Mouse (Mus musculus) A20 (cell line): Measurements from ENCODE around the gene Snx11.
"Not testable (repeated sequence)": the region's sequence is repeated elsewhere in the genome, so short reads cannot be mapped to it uniquely, and the experiment has no call there.

Experiments
- DNase-seq: peaks from one replicate; pipeline ENCODE4 v3.0.0-alpha.2; 2011; ENCODE audit warnings: low read depth, low spot score

Gene Snx11

DNA sequence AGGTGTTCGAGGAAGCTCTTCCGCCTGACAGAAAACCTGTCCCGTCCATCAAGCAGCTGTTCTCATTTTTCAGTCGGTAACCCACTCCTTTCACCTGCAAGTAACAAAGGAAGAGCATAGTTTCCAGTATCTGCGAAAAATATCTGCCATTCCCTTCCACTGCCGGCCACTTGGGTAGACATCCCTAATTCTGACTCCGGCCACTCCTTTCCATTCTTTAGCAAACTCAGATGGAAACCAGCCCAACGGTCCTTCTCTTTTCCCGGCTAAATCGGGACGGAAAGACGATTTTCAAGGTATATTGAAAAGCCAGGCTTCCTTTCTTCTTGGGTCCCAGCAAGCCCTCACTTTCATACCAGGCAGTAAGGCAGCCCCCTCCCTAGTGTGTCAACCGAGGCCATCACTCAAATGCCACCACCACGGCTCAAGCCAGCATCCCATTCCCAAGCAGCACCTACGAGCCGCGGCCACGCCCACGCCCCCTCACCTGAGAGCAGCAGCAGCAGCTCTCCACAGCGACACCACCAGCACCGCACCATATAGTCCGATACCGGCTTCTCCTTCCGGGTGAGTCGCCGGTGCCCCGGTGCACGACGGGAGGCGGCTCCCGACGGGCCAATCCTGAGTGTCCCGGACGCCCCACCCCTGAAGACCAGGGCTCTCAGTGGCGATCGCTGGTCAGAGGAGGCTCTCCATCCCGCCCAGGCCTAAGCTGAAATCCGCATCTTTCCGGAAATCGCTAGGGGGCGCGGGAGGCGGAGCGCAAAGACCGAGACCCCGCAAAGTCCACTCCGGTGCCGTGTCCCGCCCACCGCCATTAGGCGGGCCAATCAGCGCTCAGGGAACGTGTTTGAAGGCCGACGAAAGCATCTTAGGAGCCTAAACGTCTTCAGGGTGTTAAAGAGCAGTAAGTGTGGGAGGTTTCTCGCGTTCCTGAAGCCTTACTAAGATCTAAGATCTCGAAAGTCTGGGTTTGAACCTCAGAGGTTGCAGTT, at the start of gene Snx11:
Snx11 (minus strand) TSS at position 592 of the 995 bp plus-strand sequence.
- peak; percentile 100 for DNase-seq

GRCm38 (mm10) chr11:96826481-96826880, 49.1 kb upstream of the Snx11 start:
- no peak for DNase-seq

GRCm38 (mm10) chr11:96824783-96825495, 47.6 kb upstream of the Snx11 start:
- DNase-seq = peak; percentile 35

- peak; percentile 99 for DNase-seq
These were observed 46.8 kb upstream of the Snx11 start for GRCm38 (mm10) chr11:96823880-96824782.

- DNase-seq = no peak
These were observed 46.1 kb upstream of the Snx11 start for GRCm38 (mm10) chr11:96823471-96823837.

GRCm38 (mm10) chr11:96822675-96823470, 45.5 kb upstream of the Snx11 start:
- peak; percentile 91 for DNase-seq

GRCm38 (mm10) chr11:96821956-96822355, 44.6 kb upstream of the Snx11 start:
- no peak for DNase-seq

GRCm38 (mm10) chr11:96818128-96818710, 40.9 kb upstream of the Snx11 start:
- DNase-seq = no peak

DNA sequence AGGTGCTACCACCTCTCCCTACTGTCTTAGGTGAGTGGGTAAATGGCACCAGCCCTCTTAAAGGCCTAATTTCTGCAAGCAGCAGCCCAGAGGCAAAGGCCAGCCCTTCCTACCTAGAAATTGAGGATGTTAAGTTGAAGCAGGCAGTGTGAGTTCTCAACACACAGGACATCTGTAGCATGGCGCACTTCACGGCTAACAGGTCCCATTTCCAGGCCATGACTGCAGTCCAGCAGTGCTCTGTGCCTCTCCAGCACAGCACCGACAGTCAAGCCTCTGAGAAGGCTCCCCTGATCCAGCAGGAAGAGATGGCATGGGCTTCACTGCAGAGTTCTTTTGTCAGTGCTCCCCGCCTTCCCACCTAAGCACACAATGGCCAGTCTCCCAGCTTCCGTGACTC, 39.6 kb upstream of the Snx11 start:
- no peak for DNase-seq

GRCm38 (mm10) chr11:96816494-96816893, 39.1 kb upstream of the Snx11 start:
- DNase-seq = no peak

GRCm38 (mm10) chr11:96815895-96816294, 38.5 kb upstream of the Snx11 start:
- DNase-seq = no peak

DNA sequence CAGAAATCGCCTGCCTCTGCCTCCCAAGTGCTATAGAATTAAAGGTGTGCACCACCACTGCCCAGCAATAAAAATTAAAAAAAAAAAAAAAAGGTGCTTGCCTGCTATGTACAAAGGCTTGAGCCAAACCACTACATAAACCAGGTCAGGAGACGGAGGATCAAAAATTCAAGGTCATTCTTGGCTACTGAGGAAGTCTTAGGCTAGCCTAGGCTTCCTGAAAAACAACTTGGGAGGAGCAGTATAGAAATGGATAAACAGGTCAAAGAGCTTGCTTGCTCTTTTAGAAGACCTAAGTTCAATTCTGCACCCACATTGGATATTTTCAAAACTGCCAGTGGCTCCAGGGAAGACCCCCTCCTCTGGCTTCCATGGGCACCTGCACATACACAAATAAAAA, 37.1 kb upstream of the Snx11 start:
- no peak for DNase-seq

DNA sequence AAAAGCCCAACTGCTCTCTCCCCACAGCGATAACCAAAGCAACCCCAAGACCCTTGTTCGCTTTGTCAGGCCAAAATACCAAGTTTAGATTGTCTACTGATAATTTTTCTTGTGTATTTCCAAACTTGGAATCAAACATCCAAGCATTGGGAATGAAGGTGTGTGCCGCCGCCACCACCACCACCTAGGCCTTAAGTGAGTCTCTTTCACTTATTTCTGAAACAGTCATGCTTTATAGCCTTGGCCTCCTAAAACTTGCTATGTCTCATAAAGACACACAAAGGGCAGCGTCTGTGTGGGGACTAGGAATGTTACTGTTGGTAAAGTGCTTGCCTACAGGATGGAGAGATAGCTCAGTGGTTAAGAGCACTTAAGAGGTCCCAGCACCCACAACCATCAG, 36.6 kb upstream of the Snx11 start:
- no peak for DNase-seq

DNA sequence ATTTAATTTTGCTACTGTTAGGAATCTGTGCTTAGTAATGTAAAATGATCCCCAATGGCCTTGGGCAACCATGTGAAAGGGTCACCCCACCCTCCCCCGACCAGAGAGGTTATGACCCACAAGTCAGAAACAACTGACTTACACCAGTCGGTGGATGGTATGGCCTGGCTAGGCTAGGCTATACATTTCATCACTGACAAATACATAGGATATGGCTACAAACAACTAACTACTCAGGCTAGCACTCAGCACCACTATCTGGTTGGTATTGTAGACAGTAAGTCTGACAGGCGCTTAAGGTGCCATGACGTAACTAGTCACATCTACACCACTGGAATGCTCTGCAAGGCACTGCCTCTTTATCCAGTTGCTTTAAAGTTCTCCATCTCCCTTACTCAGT, 36.1 kb upstream of the Snx11 start:
- DNase-seq = no peak

GRCm38 (mm10) chr11:96811188-96811587, 33.8 kb upstream of the Snx11 start:
- not testable (repeated sequence) for DNase-seq

DNA sequence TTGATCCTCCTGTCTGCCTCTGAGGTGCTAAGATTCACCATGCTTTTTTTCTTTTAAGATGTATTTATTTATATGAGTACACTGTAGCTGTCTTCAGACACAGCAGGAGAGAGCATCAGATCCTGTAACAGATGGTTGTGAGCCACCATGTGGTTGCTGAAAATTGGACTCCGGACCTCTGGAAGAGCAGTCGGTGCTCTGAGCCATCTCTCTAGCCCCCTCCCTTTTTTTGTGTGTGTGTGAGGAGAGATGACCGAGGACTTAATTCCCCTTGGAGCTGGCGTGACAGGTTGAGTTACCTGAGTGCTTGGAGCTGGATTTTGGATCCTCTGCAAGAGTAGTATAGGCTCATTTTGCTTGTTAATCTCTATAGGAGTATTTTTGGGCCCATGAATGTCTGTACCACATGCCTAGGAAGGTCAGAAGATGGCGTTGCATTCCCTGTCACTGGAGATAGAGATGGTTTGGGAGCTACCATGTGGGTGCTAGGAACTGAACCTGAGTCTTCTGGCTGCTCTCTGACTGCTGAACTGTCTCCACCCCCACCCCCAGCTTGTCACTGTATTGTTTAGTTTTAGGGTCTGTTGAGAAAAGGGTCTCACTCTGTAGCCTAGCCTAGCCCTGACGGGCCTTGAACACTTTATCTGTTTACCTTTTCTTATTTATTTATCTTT, 32.3 kb upstream of the Snx11 start:
- DNase-seq = no peak

DNA sequence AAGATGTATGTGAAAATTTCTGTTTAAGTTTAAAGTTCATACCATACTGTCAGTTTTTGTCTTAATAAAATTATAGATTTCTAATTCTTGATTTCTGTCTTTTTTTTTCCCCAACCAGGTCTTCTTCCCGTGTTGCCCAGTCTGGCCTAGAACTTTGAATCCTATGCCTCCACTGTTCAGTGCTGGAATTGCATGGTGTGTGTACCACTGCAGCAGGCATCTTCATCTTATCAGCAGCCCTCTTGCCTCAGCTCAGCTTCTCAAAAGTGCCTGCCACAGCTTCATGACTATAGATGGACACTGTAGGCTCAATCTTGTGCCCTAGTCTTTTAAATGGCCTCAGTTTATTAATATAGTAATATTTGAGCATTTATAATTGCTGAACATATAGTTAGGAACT, 30.7 kb upstream of the Snx11 start:
- no peak for DNase-seq

DNA sequence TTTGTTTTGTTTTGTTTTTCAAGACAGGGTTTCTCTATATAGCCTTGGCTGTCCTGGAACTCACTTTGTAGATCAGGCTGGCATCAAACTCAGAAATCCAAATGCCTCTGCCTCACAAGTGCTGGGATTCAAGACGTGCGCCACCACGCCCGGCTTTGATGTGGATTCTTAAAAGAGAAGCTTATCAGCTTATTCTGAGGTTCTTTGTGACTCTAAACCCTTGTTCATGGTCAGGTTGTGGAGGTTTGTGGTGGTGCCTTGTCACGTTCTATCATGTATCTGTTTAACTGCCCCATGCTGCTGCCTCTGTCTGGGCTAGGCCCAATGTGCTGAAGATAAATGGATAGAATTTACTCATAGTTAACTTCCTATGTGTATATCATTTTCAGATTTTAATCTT, 28.2 kb upstream of the Snx11 start:
- no peak for DNase-seq

- no peak for DNase-seq
These were observed 22.2 kb upstream of the Snx11 start for GRCm38 (mm10) chr11:96799511-96799910.

GRCm38 (mm10) chr11:96796586-96796985, 19.2 kb upstream of the Snx11 start:
- no peak for DNase-seq
